Mouse (Mus musculus): ENCODE data around the gene Sacs. TPM values are rescaled to one million over a fixed set of nuclear protein-coding genes. Genes with fewer than 3 reads are reported as not detected.
"Not testable (repeated sequence)": the region's sequence is repeated elsewhere in the genome, so short reads cannot be mapped to it uniquely, and the experiment has no call there.

Gene Sacs
- total and polyA plus RNA-seq, 2 experiments from 2014 or later: 2.8 to 29.5 TPM

GRCm38 (mm10) chr14:61143869-61144268, 5.6 kb downstream of the Sacs start:
- H3K27me3 ChIP-seq (ENCODE audit: control insufficient read depth, insufficient read depth, low read length): no peaks in the 10 kb centered on the region
- no peak overlapping the region for H3K4me2 ChIP-seq (ENCODE audit: low read depth, low read length)
- DNase-seq (ENCODE audit: low spot score): no peak
- TF ChIP-seq EP300 (IDR thresholded peaks at IDR 0.05; ENCODE audit: low read depth) (no peak), CTCF (IDR thresholded peaks at IDR 0.05; ENCODE audit: low read depth) (peak; percentile 53)
- H3K4me1 ChIP-seq (ENCODE audit: control insufficient read depth, insufficient read depth): peaks cover 11% of the 10 kb centered on the region
- no peak overlapping the region for H3K27ac ChIP-seq (ENCODE audit: low read depth)
- 52% methylated on average over 11 of the region's 11 CpGs for WGBS
- no peaks in the 10 kb centered on the region for H3K36me3 ChIP-seq (replicated peaks; ENCODE audit: control insufficient read depth, insufficient read depth, low read length)
- no peaks in the 10 kb centered on the region for H3K9me3 ChIP-seq (replicated peaks; ENCODE audit: control insufficient read depth, low read length)
- ATAC-seq (ENCODE audit: insufficient read depth, low read depth): no peak
- H3K9ac ChIP-seq (replicated peaks; ENCODE audit: low read depth, low read length): no peak overlapping the region
- no peak overlapping the region for H3K4me3 ChIP-seq (ENCODE audit: low read depth, low read length)

DNA sequence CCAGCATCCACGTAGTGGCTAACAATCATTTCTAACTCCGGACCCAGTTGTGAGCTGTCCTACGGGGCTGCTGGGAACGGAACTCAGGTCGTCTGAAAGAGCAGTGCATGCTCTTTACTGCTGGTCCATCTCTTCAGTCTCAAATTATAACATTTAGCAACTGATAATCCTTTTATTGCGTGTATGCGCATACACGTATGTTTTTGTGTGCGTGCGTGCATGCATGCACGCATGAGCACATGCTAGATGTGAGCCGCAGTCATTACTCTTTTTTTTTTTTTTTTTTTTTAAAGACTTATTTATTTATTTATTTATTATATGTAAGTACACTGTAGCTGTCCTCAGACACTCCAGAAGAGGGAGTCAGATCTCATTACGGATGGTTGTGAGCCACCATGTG, 12.2 kb downstream of the Sacs start:
- not testable (repeated sequence) for H3K36me3 ChIP-seq (replicated peaks; ENCODE audit: control insufficient read depth, insufficient read depth, low read length); H3K9me3 ChIP-seq (replicated peaks; ENCODE audit: control insufficient read depth, low read length); H3K9ac ChIP-seq (replicated peaks; ENCODE audit: low read depth, low read length); H3K4me2 ChIP-seq (ENCODE audit: low read depth, low read length); H3K4me3 ChIP-seq (ENCODE audit: low read depth, low read length); DNase-seq (ENCODE audit: low spot score); H3K4me1 ChIP-seq (ENCODE audit: control insufficient read depth, insufficient read depth); H3K27me3 ChIP-seq (ENCODE audit: control insufficient read depth, insufficient read depth, low read length); ATAC-seq (ENCODE audit: insufficient read depth, low read depth); H3K27ac ChIP-seq (ENCODE audit: low read depth)
- 90% methylated on average over 12 of the region's 13 CpGs for WGBS

GRCm38 (mm10) chr14:61154900-61155585, 16.8 kb downstream of the Sacs start:
- DNase-seq (ENCODE audit: low spot score) (no peak), ATAC-seq (ENCODE audit: insufficient read depth, low read depth) (peak; percentile 22; the same call in 1 of the 2 replicates)
- no peaks in the 10 kb centered on the region for H3K36me3 ChIP-seq (replicated peaks; ENCODE audit: control insufficient read depth, insufficient read depth, low read length)
- no peak overlapping the region for H3K4me2 ChIP-seq (ENCODE audit: low read depth, low read length)
- no peak for TF ChIP-seq EP300 (IDR thresholded peaks at IDR 0.05; ENCODE audit: low read depth)
- no peak for TF ChIP-seq CTCF (IDR thresholded peaks at IDR 0.05; ENCODE audit: low read depth)
- H3K9ac ChIP-seq (replicated peaks; ENCODE audit: low read depth, low read length): no peak overlapping the region
- no peak overlapping the region for H3K4me3 ChIP-seq (ENCODE audit: low read depth, low read length)
- peaks cover 19% of the 10 kb centered on the region for H3K4me1 ChIP-seq (ENCODE audit: control insufficient read depth, insufficient read depth)
- H3K27ac ChIP-seq (ENCODE audit: low read depth): peak overlapping the region; percentile 18; the same call in 1 of the 2 replicates
- WGBS: 69% methylated on average over 6 of the region's 6 CpGs
- H3K27me3 ChIP-seq (ENCODE audit: control insufficient read depth, insufficient read depth, low read length): no peaks in the 10 kb centered on the region
- H3K9me3 ChIP-seq (replicated peaks; ENCODE audit: control insufficient read depth, low read length): no peaks in the 10 kb centered on the region

GRCm38 (mm10) chr14:61155687-61156086, 17.4 kb downstream of the Sacs start:
- Histone ChIP-seq H3K4me2 (ENCODE audit: low read depth, low read length) (no peak overlapping the region), H3K4me1 (ENCODE audit: control insufficient read depth, insufficient read depth) (peaks cover 20% of the 10 kb centered on the region), H3K9ac (replicated peaks; ENCODE audit: low read depth, low read length) (no peak overlapping the region), H3K27me3 (ENCODE audit: control insufficient read depth, insufficient read depth, low read length) (no peaks in the 10 kb centered on the region), H3K9me3 (replicated peaks; ENCODE audit: control insufficient read depth, low read length) (no peaks in the 10 kb centered on the region), H3K36me3 (replicated peaks; ENCODE audit: control insufficient read depth, insufficient read depth, low read length) (no peaks in the 10 kb centered on the region), H3K27ac (ENCODE audit: low read depth) (peak overlapping the region; percentile 9), H3K4me3 (ENCODE audit: low read depth, low read length) (no peak overlapping the region)
- no peak for DNase-seq (ENCODE audit: low spot score)
- no peak for TF ChIP-seq CTCF (IDR thresholded peaks at IDR 0.05; ENCODE audit: low read depth)
- ATAC-seq (ENCODE audit: insufficient read depth, low read depth): peak; percentile 60

DNA sequence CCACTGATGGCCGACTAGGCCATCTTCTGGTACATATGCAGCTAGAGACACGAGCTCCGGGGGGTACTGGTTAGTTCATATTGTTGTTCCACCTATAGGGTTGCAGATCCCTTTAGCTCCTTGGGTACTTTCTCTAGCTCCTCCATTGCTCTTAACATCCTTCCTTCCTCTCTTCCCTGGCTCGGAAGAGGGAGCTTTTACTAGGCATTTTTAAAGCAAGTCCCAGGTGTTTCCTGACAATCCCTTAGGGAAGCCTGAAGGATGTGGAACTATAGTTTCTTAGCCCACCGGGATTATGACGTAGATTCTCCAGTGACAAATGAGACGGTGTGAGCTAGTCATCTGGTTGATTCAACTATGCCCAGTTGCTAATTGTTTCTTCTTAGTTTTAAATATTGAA, 19.2 kb downstream of the Sacs start:
- H3K4me2 ChIP-seq (ENCODE audit: low read depth, low read length); H3K27ac ChIP-seq (ENCODE audit: low read depth); H3K4me3 ChIP-seq (ENCODE audit: low read depth, low read length); H3K9me3 ChIP-seq (replicated peaks; ENCODE audit: control insufficient read depth, low read length); H3K36me3 ChIP-seq (replicated peaks; ENCODE audit: control insufficient read depth, insufficient read depth, low read length); H3K27me3 ChIP-seq (ENCODE audit: control insufficient read depth, insufficient read depth, low read length); ATAC-seq (ENCODE audit: insufficient read depth, low read depth); H3K9ac ChIP-seq (replicated peaks; ENCODE audit: low read depth, low read length); DNase-seq (ENCODE audit: low spot score): not testable (repeated sequence)
- WGBS: 67% methylated on average over 4 of the region's 7 CpGs
- TF ChIP-seq EP300 (IDR thresholded peaks at IDR 0.05; ENCODE audit: low read depth): peak; percentile 73
- H3K4me1 ChIP-seq (ENCODE audit: control insufficient read depth, insufficient read depth): peaks cover 36% of the 10 kb centered on the region

DNA sequence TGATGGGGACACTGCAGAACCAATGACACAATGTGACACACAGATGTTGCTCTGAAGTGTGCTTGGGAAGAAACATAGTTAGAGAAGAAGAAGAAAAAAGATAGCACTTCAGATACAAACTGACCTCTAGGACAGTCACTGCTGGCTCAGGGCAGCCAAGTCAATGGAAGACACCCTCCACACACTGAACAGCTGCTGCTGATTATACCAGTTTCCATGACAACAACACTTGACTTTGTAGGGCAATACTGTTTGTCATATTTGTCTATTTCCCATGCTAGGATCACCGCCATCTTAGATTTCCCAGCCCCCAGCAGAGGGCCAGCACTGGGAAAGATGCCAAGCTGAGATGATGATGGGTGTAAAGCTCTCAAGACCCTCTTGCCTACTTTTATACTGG, 22.7 kb downstream of the Sacs start:
- TF ChIP-seq CTCF (IDR thresholded peaks at IDR 0.05; ENCODE audit: low read depth) (no peak), EP300 (IDR thresholded peaks at IDR 0.05; ENCODE audit: low read depth) (no peak)
- Histone ChIP-seq H3K9ac (replicated peaks; ENCODE audit: low read depth, low read length) (no peak overlapping the region), H3K27me3 (ENCODE audit: control insufficient read depth, insufficient read depth, low read length) (no peaks in the 10 kb centered on the region), H3K27ac (ENCODE audit: low read depth) (peak overlapping the region; percentile 97), H3K4me3 (ENCODE audit: low read depth, low read length) (no peak overlapping the region), H3K36me3 (replicated peaks; ENCODE audit: control insufficient read depth, insufficient read depth, low read length) (no peaks in the 10 kb centered on the region), H3K9me3 (replicated peaks; ENCODE audit: control insufficient read depth, low read length) (no peaks in the 10 kb centered on the region), H3K4me1 (ENCODE audit: control insufficient read depth, insufficient read depth) (peaks cover 34% of the 10 kb centered on the region), H3K4me2 (ENCODE audit: low read depth, low read length) (no peak overlapping the region)
- 76% methylated on average over 1 of the region's 1 CpGs for WGBS
- DNase-seq (ENCODE audit: low spot score): no peak
- ATAC-seq (ENCODE audit: insufficient read depth, low read depth): no peak
